8 mouse cellular contexts compared by ENCODE assay signal in the genomic region with DNA sequence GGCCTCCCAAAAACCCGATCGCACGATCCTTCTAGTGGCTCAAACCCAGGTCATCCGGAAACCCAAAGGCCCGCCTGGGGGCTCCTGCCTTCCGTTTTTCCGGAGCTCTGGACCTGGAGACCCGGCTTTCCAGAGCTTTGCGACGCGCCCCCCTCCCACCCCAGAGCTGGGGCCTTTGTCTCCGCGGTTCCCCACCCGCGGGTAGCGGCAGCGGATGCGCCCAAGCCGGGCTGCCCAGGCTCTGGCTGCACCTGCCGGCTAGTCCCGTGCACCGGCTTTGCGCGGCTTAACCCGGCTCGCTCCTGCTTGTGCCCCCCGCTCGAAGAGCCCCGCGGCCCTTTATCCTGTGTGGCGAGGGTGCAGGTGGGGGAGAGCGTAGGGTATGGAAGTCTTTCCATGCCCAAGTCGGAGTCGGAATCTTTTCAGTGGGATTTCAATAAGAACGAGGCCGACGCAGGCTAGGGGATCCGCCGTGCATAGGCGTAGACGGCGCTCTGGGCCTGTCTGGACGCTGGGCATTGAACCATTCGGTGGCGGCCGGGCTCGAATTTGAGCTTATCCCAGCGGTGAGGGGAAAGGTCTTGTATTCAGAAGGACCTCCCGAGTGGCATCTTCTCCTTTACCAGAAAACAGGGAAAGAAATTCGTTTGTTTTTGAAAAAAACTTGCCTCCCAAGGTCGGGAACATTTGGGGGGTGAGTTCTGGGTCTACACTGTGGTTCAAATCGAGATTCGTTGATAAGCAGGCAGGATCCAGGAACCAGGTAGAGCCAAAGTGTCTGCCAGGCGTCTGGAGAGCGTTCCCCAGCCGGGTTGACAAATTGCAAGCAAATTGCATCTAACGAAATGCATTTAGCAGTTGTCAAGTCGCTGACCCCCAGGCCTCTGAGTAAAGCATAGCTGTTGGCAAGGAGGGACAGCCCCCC. TPM values are rescaled to one million over a fixed set of nuclear protein-coding genes. Genes with fewer than 3 reads are reported as not detected.
A peak's percentile ranks its signal among the peaks of the same experiment; 100 is the strongest.
DNase-seq lines count a peak whose midpoint lies in the region; ATAC-seq and TF ChIP-seq lines count a peak whose summit lies in the region.

No protein-coding gene starts in this region.

- no peak overlapping the region for H3K27ac ChIP-seq in spleen, adult 2 months (ENCODE audit: insufficient read depth, low read length)
- H3K27ac ChIP-seq in embryonic fibroblast, embryonic 13.5 days (ENCODE audit: insufficient read depth, low read length) = no peak overlapping the region
- no peak overlapping the region for H3K27ac ChIP-seq in kidney, embryonic 15.5 days
- H3K27ac ChIP-seq in neural tube, embryonic 11.5 days (ENCODE audit: low read depth, low read length) = no peak overlapping the region

- no peak for TF ChIP-seq CTCF in spleen, adult 2 months (IDR thresholded peaks at IDR 0.05; ENCODE audit: extremely low read depth, insufficient read depth, insufficient read length, insufficient replicate concordance)
- no peak for TF ChIP-seq CTCF in embryonic fibroblast, embryonic 13.5 days (IDR thresholded peaks at IDR 0.05; ENCODE audit: borderline replicate concordance, insufficient read depth, low read length)

- no peak for DNase-seq in spleen, adult 2 months (ENCODE audit: low read depth in 1 of 2, low spot score in 2 of 2)
- DNase-seq in spleen, adult 12 weeks (ENCODE audit: low spot score) = no peak
- peak; percentile 63 for DNase-seq in neural tube, embryonic 11.5 days (ENCODE audit: low spot score)
- DNase-seq in layer of hippocampus, adult 8-10 months (ENCODE audit: low spot score in 2 of 2) = no peak
- no peak for DNase-seq in left cerebral cortex, adult 8-10 months (ENCODE audit: low spot score in 2 of 2)
- no peak for DNase-seq in urinary bladder, postnatal 14 days (ENCODE audit: low spot score)

- no peak for ATAC-seq in kidney, embryonic 15.5 days (replicated peaks; ENCODE audit: low FRiP score)
- ATAC-seq in neural tube, embryonic 11.5 days (ENCODE audit: insufficient read depth, low FRiP score, low TSS enrichment) = no peak

- no peaks in the 10 kb centered on the region for H3K9me3 ChIP-seq in kidney, embryonic 15.5 days (replicated peaks)
- H3K9me3 ChIP-seq in neural tube, embryonic 11.5 days (ENCODE audit: control insufficient read depth, low read length) = no peaks in the 10 kb centered on the region

- 13% methylated on average over 57 of the region's 58 CpGs for WGBS in spleen, adult 2 months
- 3% methylated on average over 58 of the region's 58 CpGs for WGBS in kidney, embryonic 15.5 days
- WGBS in neural tube, embryonic 11.5 days = under 1% methylated on average over 50 of the region's 58 CpGs

- no peak for TF ChIP-seq POLR2A in spleen, adult 2 months (IDR thresholded peaks at IDR 0.05; ENCODE audit: low read depth, low read length)
- TF ChIP-seq POLR2A in embryonic fibroblast, embryonic 13.5 days (IDR thresholded peaks at IDR 0.05; ENCODE audit: low read depth, low read length) = no peak

- peak overlapping the region; percentile 80 for H3K4me2 ChIP-seq in kidney, embryonic 15.5 days
- H3K4me2 ChIP-seq in neural tube, embryonic 11.5 days (ENCODE audit: low read depth) = peak overlapping the region; percentile 48

- peaks cover 15% of the 10 kb centered on the region for H3K27me3 ChIP-seq in spleen, adult 2 months (ENCODE audit: control insufficient read depth, insufficient read depth, low read length)
- H3K27me3 ChIP-seq in kidney, embryonic 15.5 days = peaks cover 100% of the 10 kb centered on the region
- H3K27me3 ChIP-seq in neural tube, embryonic 11.5 days (ENCODE audit: control insufficient read depth, insufficient read depth, low read length) = peaks cover 100% of the 10 kb centered on the region

- H3K9ac ChIP-seq in kidney, embryonic 15.5 days = peak overlapping the region; percentile 50
- no peak overlapping the region for H3K9ac ChIP-seq in neural tube, embryonic 11.5 days (ENCODE audit: low read length)

- no peaks in the 10 kb centered on the region for H3K36me3 ChIP-seq in spleen, adult 2 months (ENCODE audit: control insufficient read depth, insufficient read depth, low read length)
- H3K36me3 ChIP-seq in kidney, embryonic 15.5 days = no peaks in the 10 kb centered on the region
- H3K36me3 ChIP-seq in neural tube, embryonic 11.5 days (ENCODE audit: control insufficient read depth, insufficient read depth, low read length) = no peaks in the 10 kb centered on the region

- H3K4me1 ChIP-seq in spleen, adult 2 months (ENCODE audit: control insufficient read depth, insufficient read depth, insufficient read length) = peaks cover 5% of the 10 kb centered on the region; the same call in 1 of the 2 replicates
- no peaks in the 10 kb centered on the region; the same call in 1 of the 2 replicates for H3K4me1 ChIP-seq in embryonic fibroblast, embryonic 13.5 days (ENCODE audit: control insufficient read depth, insufficient read depth, low read length)
- H3K4me1 ChIP-seq in kidney, embryonic 15.5 days = peaks cover 70% of the 10 kb centered on the region
- peaks cover 25% of the 10 kb centered on the region for H3K4me1 ChIP-seq in neural tube, embryonic 11.5 days (ENCODE audit: control insufficient read depth, insufficient read depth, low read length)

- peak overlapping the region; percentile 14; the same call in 1 of the 2 replicates for H3K4me3 ChIP-seq in spleen, adult 2 months (ENCODE audit: extremely low read depth, insufficient read depth, insufficient read length)
- peak overlapping the region; percentile 3; the same call in 1 of the 2 replicates for H3K4me3 ChIP-seq in embryonic fibroblast, embryonic 13.5 days (ENCODE audit: insufficient read depth, low read length)
- peak overlapping the region; percentile 42 for H3K4me3 ChIP-seq in kidney, embryonic 15.5 days (replicated peaks)
- H3K4me3 ChIP-seq in neural tube, embryonic 11.5 days (ENCODE audit: low read depth, low read length) = peak overlapping the region; percentile 29

RNA-seq across cellular contexts. Expression of gene Gata2, which starts 0.6 kb away (rescaled TPM):
- 13.1 and 13.2 TPM in 2 replicates for polyA plus RNA-seq in spleen, adult 2 months (2012; rRNA removed)
- polyA plus RNA-seq in embryonic fibroblast, embryonic 13.5 days (2011; ENCODE audit: insufficient read length, low read depth, missing spikeins) = 6.4 and 10.9 TPM in 2 replicates
- 42.1 and 59.5 TPM in 2 replicates for polyA plus RNA-seq in kidney, embryonic 15.5 days (2015; fragmentation: Nextera tagmentation; extraction: Ambion mirVana)
- 8.3 and 8.9 TPM in 2 replicates for polyA plus RNA-seq in neural tube, embryonic 11.5 days (2014; fragmentation: Nextera tagmentation; extraction: Ambion mirVana)
- 1 to 10 TPM; 5.4 to 6.3 (median 5.8) TPM for total RNA-seq in layer of hippocampus, adult 8-10 months (2022)
- 1 to 10 TPM; 4.4 to 6.8 (median 6.2) TPM for total RNA-seq in left cerebral cortex, adult 8-10 months (2022)

RNA-seq across cellular contexts. Expression of gene Dnajb8, which starts 27.8 kb away (rescaled TPM):
- not detected in 2 replicates for polyA plus RNA-seq in spleen, adult 2 months (2012; rRNA removed)
- polyA plus RNA-seq in embryonic fibroblast, embryonic 13.5 days (2011; ENCODE audit: insufficient read length, low read depth, missing spikeins) = not detected in 2 replicates
- not detected in 2 replicates for polyA plus RNA-seq in kidney, embryonic 15.5 days (2015; fragmentation: Nextera tagmentation; extraction: Ambion mirVana)
- polyA plus RNA-seq in neural tube, embryonic 11.5 days (2014; fragmentation: Nextera tagmentation; extraction: Ambion mirVana) = not detected in 2 replicates
- not detected for total RNA-seq in layer of hippocampus, adult 8-10 months (2022)
- not detected for total RNA-seq in left cerebral cortex, adult 8-10 months (2022)
